Mouse (Mus musculus) Patski (cell line): Measurements from ENCODE around the gene Dnajc4. TPM values are rescaled to one million over a fixed set of nuclear protein-coding genes. Genes with fewer than 3 reads are reported as not detected.

Experiments used
- ATAC-seq: fragments of 100-300 bp; one replicate; pipeline ENCODE4 v1.8.0; 2021
- CTCF ChIA-PET: fragments of 350-600 bp; sonication (Branson Sonifier 250); formaldehyde crosslinking; loops from one replicate; lab custom pipeline; 2022; ENCODE audit warnings: inconsistent platforms; lab: Charles Lee
- POLR2A ChIA-PET: fragments of 350-600 bp; sonication (Branson Sonifier 250); formaldehyde crosslinking; loops from one replicate; lab custom pipeline; 2022; ENCODE audit warnings: antibody characterized with exemption, inconsistent platforms; lab: Charles Lee
- DNase-seq: peaks from one replicate; pipeline ENCODE4 v3.0.0-alpha.2; 2011; ENCODE audit warnings: low read depth, low spot score
- H3K27me3 ChIP-seq: fragments of 371-371 bp; one replicate; pipeline ENCODE4 v1.5.1; 2021
- CTCF ChIP-seq: fragments of 100-300 bp; IDR thresholded peaks from one replicate; pipeline ENCODE4 v1.5.1; 2021
- in situ Hi-C: fragments of 300-500 bp; cut with MboI; formaldehyde crosslinking; loops from 3 replicates; pipeline ENCODE4 v1.11.1; 2018; ENCODE audit warnings: low pct_unique_long_range_greater_than_20kb, mixed read lengths
- polyA plus RNA-seq: library from polyadenylated mRNA; unstranded; gene quantifications from one replicate; pipeline ENCODE4 v1.2.3, GENCODE M21; 2021

The Dnajc4 gene
- polyA plus RNA-seq, 1 experiment from 2014 or later: 26.0 TPM

- no peak for TF ChIP-seq CTCF
- in situ Hi-C loops: loop anchor here (25.0 kb wide), 1 partner anchor 531 kb away; no protein-coding TSS in a partner anchor
- no peaks in the 10 kb centered on the region for H3K27me3 ChIP-seq
- POLR2A ChIA-PET: no interaction called here
- no peak for ATAC-seq
- CTCF ChIA-PET: interaction anchor here (1.0 kb wide), 1 partner anchor 39 kb away, joined by 5 read pairs; the partner anchor contains the start of gene Fkbp2
- DNase-seq: no peak
These were observed 26.2 kb upstream of the Dnajc4 start for GRCm38 (mm10) chr19:7018546-7018945.

DNA sequence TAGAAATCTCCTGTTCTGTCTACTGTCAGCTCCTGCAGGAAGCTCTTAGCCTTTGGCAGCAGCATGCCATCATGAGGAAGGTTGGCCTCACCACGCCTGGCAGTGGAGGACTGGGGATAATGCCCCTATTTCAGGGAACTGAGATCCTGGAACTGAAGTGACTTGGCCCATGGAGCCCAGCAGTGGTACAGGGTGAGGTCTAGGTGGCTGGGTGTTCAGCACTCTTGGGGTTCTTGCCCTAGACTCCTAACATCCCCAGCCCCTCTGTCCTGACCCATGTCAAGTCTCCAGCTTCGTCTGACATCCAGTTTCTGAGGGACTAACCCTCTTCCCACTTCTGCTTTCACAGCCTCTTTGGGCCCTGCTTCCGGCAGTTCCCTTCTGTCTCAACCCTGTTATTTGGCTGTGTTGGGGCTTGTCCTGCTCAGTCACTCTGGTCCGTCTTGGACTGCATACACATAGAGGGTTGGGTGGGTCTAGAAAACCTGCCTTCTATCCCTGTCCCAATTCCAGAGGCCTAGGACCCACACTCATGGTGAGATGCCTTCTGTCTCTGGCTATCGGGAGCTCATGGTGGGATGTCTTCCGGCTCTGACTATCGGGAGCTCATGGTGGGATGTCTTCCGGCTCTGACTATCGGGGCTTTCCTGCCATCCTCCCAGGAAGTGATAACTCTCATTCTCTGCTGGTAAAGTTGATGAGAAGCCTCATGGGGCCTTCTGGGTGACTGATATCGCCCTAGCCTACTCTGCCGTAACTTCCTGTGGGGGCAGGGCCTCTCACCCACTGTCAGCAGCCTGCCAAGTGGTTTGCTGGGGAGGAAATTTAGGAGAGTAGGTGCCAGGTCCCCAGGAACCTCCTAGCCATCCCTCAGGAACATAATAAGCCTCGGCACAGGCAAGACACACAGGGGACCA, 25.4 kb upstream of the Dnajc4 start:
- DNase-seq: no peak
- CTCF ChIA-PET: interaction anchor here (1.0 kb wide), 1 partner anchor 38 kb away, joined by 5 read pairs; the partner anchor contains the start of gene Fkbp2

DNA sequence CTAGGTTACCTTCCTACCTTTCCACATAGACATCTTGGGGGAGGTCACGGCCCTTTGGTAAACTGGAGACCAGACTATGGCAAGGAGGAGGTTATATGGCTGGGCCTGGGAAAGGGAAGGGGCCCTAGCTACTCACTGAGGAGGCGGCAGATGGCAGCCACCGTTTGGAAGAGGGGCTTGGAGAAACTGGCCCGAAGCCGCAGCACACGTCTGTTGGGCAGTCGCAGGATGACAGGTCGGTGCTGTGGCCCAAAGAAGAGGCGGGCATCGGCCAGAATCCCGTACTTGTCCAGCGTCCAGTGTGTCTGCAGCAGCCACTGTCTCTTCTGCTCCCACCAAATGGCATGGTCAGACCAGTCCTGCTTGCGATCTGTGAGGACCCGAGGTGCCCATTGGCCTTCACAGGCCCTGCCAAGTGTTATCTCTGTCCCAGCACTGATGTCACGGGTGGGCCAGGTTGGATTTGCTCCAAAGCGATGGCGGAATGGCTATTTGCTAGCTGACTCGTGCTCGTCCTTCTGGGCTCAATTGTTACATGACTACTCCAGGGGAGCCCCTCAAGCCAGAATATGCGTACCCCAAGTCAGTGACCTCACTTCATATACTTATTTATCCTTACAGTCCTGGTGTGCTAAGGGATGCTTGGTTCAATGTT, 22.2 kb upstream of the Dnajc4 start:
- ChIA-PET POLR2A (no interaction called here), CTCF (interaction anchor here (0.6 kb wide), 1 partner anchor 53 kb away, joined by 3 read pairs; no protein-coding TSS in a partner anchor)
- ATAC-seq: no peak
- in situ Hi-C loops: loop anchor here (25.0 kb wide), 1 partner anchor 527 kb away; no protein-coding TSS in a partner anchor
- H3K27me3 ChIP-seq: no peaks in the 10 kb centered on the region
- no peak for TF ChIP-seq CTCF
- no peak for DNase-seq

More for the DNA sequence above, 25.4 kb upstream of the Dnajc4 start:
- no peak for TF ChIP-seq CTCF
- no peak for ATAC-seq
- POLR2A ChIA-PET: no interaction called here
- in situ Hi-C loops: loop anchor here (25.0 kb wide), 1 partner anchor 530 kb away; no protein-coding TSS in a partner anchor
- H3K27me3 ChIP-seq: no peaks in the 10 kb centered on the region

GRCm38 (mm10) chr19:7013984-7014383, 21.6 kb upstream of the Dnajc4 start:
- POLR2A ChIA-PET: no interaction called here
- no peak for TF ChIP-seq CTCF
- CTCF ChIA-PET: interaction anchor here (0.6 to 1.7 kb wide), 2 partner anchors 18 to 53 kb away, joined by 3 to 4 read pairs; partner anchors contain the start of genes Nudt22 and Trpt1
- no peak for ATAC-seq
- no peaks in the 10 kb centered on the region for H3K27me3 ChIP-seq
- no peak for DNase-seq
- in situ Hi-C loops: loop anchor here (25.0 kb wide), 1 partner anchor 527 kb away; no protein-coding TSS in a partner anchor

DNA sequence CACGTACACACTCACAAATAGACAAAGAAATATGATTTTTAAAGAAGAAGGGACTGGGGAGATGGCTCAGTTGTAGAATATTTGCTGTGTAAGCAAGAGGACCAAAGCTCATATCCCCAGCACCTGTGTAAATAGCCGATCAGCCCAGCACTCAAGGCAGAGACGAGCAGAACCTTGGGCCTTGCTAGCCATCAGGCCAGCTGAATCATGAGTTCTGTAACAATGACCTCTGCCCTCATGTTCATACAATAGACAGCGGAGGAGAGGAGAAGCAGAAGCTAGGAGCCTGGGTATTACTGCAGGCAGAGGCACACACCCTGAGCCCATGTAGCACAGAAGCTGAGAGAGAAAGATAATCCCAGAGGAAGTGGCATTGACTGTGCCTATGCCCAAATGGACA, 20.1 kb upstream of the Dnajc4 start:
- ATAC-seq (no peak), DNase-seq (no peak)
- H3K27me3 ChIP-seq: no peaks in the 10 kb centered on the region
- in situ Hi-C loops: loop anchor here (25.0 kb wide), 1 partner anchor 525 kb away; no protein-coding TSS in a partner anchor
- no peak for TF ChIP-seq CTCF
- CTCF ChIA-PET: interaction anchor here (0.7 to 1.7 kb wide), 3 partner anchors 17 to 24 kb away, joined by 3 to 4 read pairs (median 4); partner anchors contain the start of genes Nudt22 and Trpt1
- POLR2A ChIA-PET: interaction anchor here (0.6 kb wide), 1 partner anchor 36 kb away, joined by 3 read pairs; the partner anchor contains the start of gene Plcb3

GRCm38 (mm10) chr19:7006892-7007593, 14.7 kb upstream of the Dnajc4 start:
- H3K27me3 ChIP-seq: no peaks in the 10 kb centered on the region
- ChIA-PET POLR2A (interaction anchor here (1.6 kb wide), 1 partner anchor 11 kb away, joined by 3 read pairs; the partner anchor contains the start of genes Nudt22 and Trpt1), CTCF (interaction anchor here (2.1 kb wide), 1 partner anchor 9 kb away, joined by 6 read pairs; no protein-coding TSS in a partner anchor)
- DNase-seq (no peak), ATAC-seq (no peak)
- in situ Hi-C loops: loop anchor here (25.0 kb wide), 1 partner anchor 520 kb away; no protein-coding TSS in a partner anchor
- no peak for TF ChIP-seq CTCF

- in situ Hi-C loops: loop anchor here (25.0 kb wide), 1 partner anchor 512 kb away; no protein-coding TSS in a partner anchor
- ChIA-PET POLR2A (interaction anchor here (0.6 to 1.7 kb wide), 2 partner anchors 29 to 40 kb away, joined by 3 read pairs; partner anchors contain the start of gene Stip1), CTCF (interaction anchor here (0.9 kb wide), 1 partner anchor 21 kb away, joined by 3 read pairs; no protein-coding TSS in a partner anchor)
- no peaks in the 10 kb centered on the region for H3K27me3 ChIP-seq
- DNase-seq (no peak), ATAC-seq (no peak)
- TF ChIP-seq CTCF: no peak
These were observed 7.1 kb upstream of the Dnajc4 start for GRCm38 (mm10) chr19:6999360-7000063.

GRCm38 (mm10) chr19:6997721-6998290, 5.4 kb upstream of the Dnajc4 start:
- DNase-seq (no peak), ATAC-seq (no peak)
- ChIA-PET CTCF (interaction anchor here (3.0 kb wide), 1 partner anchor 19 kb away, joined by 15 read pairs; the partner anchor contains the start of gene Fkbp2), POLR2A (interaction anchor here (1.1 to 2.7 kb wide), 4 partner anchors 16 to 57 kb away, joined by 3 to 8 read pairs (median 3); no protein-coding TSS in a partner anchor)
- in situ Hi-C loops: no loop called here
- TF ChIP-seq CTCF: no peak
- no peaks in the 10 kb centered on the region for H3K27me3 ChIP-seq
